Mouse (Mus musculus) cerebellum, adult 9-11 months (tissue): ENCODE measurements around the gene Pla2g1b.
"Not testable (repeated sequence)": the region's sequence is repeated elsewhere in the genome, so short reads cannot be mapped to it uniquely, and the experiment has no call there.

Source experiments
- DNase-seq: peaks from one replicate; pipeline ENCODE4 v3.0.0; 2022

The Pla2g1b gene

DNA sequence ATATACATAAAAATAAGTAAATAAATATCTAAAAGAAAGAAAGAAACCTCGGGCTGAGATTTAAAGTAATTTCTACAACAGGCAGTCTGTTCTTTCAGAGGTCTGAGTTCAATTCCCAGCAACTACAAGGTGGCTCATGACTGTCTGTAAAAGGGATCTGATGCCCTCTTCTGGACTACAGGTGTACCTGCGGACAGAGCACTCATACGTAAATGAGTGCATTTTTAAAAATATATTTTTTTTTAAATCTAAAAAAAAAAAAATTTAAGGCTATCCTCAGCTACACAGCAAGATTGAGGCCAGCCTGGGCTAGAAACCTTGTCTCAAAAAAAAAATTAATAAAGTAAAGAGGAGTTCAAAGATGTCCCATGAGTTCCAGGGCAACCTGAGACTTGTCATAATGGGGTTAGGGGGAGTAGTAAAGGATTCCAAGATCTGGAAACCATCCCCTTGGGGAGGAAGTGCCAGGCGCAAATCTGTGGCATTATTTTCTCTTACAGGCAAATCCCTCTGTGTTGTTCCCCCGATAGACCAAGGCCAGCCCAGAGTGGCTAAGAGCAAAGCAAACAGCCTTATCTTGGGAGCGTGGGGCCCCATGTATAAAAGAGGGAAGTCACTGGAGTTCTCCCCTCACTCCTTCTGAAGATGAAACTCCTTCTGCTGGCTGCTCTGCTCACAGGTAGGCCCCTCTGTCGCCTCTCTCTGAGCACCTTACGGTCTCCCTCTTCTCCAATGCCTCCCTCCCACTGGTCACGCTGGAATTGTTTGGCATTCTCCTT, at the start of gene Pla2g1b:
Gene Pla2g1b, plus strand, starts transcription at position 621 of the 779 bp plus-strand sequence.
- DNase-seq, result no peak

GRCm38 (mm10) chr5:115428831-115429358, 37.2 kb upstream of the Pla2g1b start:
- DNase-seq, result no peak

DNA sequence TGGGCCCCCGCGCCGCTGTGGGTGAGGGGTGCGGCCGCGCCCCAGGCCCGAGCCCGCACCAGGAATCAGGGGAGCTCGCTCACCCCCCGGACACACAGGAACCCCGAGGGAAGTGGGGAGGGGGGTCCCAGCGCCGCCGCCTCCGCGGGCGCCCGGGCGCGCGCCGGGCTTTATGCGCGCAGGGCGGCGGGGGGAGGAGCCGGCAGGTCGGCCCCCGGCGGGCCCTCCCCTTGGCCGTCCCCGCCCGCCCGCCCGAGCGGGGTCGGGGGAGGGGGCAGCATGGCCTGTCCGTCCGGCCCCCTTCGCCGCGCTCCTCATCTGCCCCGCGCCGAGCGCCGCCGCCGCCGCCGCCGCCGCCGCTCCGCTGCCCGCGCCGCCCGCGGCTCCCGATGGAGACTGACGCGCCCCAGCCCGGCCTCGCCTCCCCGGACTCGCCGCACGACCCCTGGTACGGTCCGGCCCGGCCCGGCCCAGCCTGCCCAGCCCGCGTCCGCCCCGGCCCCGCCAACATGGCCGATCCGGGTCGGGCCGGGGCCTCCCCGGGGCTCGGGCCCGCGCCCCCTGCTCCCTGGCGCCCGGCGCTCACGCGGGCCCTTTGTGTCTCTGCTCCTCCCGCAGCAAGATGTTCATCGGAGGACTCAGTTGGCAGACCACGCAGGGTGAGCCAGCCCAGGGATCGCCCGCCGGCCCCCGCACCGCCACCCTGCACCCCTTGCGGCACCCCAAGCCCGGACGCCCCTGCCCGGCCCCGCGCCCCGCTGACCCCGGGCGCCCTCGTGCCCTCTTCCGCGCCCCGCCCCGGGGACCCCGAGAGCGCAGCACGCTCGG, 36.5 kb upstream of the Pla2g1b start, which contains the start of gene Msi1:
Gene Msi1, plus strand, starts transcription at position 241 of the 828 bp plus-strand sequence.
- peak; percentile 18 for DNase-seq

DNA sequence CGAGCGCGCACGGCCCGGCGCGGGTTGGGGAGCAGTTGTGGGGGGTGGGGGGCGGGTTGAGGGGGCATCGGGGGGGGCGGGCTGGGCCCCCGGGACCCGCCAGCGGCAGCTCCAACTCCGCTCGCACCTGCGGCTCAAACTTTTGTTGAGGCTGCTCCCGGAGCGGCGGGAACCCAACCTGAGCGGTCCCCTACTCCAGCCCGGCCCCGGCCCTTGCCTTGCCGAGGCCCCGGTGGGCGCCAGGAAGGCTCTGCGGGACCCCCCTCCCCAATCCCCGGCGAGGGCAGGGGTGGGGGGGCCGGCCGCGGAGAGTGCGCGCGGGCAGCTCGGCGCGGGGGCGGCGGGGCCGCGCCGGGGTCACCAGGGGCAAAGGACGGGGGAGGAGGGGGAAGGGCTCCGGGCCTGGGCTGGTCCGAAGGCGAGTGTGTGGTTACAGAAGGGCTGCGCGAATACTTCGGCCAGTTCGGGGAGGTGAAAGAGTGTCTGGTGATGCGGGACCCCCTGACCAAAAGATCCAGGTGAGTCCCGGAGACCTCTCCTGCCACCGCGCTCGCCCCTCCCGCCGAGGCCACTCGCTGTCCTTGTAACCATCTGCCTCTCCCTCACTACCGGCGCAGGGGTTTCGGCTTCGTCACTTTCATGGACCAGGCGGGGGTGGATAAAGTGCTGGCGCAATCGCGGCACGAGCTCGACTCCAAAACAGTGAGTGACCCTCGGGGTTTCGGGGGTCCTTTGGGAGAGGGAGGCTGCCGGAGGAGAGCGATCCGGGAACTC, 35.7 kb upstream of the Pla2g1b start:
- peak; percentile 19 for DNase-seq

DNA sequence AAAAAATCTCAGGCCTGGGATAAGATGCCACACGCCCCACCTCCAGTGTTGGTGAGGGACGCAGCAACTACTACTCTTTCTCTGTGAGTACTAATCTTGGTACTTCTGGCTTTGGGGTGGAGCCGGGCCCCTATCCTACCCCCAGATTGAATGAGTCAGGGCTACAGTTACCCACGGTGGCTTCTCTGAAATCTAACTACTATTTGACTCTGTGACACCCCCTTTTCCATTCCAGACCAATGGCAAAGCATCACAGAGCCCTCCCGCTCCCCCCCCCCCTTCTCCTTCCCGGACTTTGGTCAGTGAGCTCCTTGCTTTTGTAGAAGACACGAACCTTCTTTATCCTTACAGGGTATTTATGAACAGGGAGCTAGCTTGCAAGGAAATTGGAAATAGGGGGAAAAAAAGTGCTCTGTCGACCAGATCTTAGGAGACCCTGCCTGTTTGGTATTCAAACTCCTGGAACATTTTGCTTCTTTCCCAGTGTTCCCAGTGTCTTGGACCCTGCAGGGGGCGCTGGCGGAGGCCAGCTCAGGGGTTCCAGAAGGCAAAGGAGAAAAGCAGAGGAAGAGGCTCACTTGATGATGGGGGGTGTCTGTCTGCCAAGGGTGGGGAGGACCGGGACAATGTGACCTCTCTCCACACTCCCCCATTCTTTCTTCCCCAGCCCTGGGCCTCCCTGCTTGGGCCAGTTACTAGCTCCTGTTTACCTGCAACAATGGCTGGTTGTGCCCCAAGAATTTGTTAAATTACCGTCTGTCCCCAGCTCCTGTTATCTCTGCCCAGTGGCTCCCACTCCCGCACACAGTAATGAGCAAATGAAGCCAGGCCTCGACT, 34.8 kb upstream of the Pla2g1b start:
- peak; percentile 39 for DNase-seq

DNA sequence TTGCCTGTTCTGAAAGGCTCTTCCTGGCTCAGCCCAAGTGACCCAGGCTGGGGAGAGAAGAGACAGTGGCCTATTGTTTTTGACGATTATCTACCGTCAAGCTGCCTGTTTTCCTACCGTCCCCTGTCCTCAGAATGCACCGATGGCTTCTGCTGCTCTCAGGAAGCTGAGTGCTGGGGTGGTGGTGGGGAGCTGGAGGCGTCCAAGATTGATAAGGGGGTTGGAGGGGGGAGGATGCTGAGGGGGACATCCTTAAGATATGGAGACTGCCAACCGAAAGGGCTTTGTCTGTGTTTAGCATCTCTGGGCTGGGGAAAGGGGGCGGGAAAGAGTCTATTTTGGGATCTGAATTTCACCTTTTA, 34.2 kb upstream of the Pla2g1b start:
- DNase-seq, result no peak

DNA sequence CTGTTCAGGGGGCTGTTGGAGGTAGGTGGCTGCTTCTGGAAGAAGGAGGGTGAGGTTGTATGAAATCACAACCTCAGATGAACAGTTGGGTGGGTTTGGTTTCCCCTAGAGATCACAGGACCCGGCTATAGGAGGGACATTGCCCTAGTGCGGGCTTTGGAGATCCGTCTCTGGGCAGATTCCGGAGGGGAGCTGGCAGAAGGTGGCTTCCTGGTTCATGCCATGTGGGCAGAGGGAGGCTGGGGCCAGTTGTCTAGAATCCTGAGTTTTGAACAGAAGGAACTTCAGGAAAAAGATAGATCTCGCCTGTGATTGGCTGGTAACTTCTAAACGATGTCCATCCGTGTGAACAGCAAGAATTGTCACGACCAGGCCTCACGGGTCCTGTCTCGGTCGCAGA, 33.7 kb upstream of the Pla2g1b start:
- no peak for DNase-seq

DNA sequence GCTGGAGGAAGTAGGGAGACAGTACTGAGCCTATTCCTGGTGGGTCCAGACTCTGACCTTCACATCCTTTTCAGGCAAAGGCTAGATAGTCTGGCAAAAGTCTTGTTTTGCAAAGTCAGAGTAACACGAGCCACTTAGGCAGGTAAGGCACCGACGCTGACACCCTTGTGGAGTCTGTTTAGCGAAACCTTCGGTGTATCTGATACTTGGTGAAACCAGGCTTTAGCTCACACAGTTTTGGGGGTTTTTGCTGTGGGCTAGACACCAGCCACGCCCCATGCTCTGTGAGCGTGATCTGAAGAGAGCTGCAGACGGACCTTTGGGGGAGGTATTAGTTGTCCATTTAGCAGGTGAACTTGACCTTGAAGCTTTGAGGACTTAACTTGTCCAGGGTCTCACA, 32.9 kb upstream of the Pla2g1b start:
- DNase-seq, result no peak

DNA sequence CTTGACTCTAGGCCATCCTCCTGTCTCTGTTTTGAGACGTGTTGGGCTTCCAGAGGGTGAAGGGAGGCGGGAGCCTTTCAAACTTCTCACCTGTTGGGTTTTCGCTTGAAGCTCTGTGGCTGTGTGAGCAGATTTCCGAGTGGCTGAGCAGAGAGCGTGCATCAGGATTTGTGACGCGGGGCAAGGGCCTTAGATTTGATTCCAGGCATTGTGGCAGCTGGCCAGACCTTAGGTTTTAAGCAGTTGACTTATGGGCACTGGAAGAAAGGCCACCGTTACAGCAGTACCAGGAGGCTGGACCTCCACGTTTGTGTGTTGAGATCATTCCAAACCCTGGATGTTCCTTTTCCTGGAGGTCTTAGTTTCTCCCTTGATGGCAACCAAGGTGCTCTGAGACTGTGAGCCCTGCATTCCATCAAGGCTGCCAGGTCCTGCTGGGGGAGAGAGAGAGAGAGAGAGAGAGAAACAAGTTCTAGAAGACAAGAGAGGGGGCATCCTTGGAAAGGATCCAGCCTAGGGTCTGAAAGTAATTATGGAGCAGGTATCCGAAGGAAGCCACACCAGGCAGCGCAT, 31.7 kb upstream of the Pla2g1b start:
- DNase-seq, result peak; percentile 21

GRCm38 (mm10) chr5:115434853-115435754, 31.0 kb upstream of the Pla2g1b start:
- peak; percentile 34 for DNase-seq

DNA sequence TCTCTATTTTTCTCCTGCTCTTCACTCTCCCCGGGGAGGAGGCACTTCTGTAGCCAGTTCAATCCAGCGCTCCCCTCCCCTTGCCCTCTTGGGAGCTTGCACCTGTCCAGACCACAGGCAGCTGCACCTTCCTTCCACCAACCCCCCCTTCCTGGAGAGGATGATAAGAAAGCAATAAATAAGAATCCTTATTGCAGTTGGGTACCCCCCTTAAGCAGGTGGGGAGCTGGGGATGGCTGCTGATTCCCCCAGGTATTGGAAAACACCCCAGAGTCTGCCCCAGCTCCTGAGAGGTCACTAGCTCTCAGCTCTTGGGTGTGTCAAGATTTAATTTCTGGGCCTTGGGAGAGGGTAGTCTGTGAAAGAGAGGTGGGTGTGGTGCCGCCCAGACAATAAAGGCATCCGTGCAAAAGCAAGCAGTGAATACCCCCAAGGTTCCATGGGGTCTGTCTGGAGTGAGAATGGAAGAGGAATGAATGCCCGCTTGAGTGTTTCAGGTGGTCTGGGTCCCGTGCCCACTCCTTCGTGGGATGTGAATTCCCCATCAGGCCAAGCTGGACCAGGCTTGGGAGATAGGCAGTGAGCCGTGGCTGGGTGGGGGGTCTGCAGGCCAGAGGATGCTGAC, 30.2 kb upstream of the Pla2g1b start:
- DNase-seq, result no peak

DNA sequence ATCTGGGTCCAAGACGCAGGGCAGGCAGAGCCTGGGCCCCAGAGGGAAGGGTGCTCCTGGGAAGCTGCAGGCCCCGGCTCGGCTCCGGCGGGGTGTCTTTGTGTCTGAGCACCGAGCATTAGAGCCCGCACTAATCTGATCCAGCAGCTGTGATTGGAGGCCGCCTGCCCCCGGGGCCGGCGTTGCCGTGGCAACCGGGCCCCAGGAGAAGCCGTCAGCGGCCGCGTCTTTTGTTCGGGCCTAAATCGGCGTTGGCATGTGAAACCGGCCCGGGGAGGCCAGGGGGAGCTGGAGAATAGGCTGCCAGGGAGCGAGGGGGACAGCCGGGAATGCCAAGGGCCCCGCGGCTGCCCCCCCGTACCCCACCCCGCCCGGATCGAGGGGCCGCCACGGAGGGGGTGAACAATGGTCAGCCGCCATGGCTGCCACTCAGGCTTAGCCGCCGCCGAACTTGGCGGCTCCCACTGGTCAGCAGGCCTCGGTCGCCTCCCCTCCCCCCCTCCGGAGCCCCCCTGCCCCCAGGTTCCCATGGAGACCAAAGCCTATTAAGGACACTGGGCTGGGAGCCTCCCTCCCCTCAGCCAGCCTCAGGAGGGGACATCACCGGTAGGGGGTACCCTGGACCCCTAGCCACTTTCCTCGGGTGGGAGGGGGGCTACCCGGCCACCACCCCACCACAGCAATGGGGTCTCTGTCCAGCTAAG, 29.5 kb upstream of the Pla2g1b start:
- peak; percentile 87 for DNase-seq

GRCm38 (mm10) chr5:115437242-115437944, 28.7 kb upstream of the Pla2g1b start:
- no peak for DNase-seq

DNA sequence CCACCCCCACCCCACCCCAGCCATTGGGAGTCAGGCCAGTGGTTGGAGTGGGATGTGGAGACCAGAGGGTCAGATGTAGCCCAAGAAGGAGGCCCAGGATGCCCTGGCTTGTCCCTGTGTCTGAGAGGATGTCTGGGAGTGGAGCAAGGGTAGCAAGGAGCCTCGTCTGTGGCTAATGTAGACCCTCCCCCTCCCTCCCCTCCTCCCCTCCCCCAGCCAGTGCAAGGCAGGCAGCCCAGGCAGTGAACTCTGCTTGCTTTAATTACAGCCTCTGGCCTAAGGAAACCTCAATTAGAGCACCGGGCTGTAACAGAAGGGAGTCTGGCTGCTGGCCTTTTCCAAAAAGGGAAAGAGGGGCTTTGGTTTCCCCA, 28.1 kb upstream of the Pla2g1b start:
- DNase-seq, result no peak

DNA sequence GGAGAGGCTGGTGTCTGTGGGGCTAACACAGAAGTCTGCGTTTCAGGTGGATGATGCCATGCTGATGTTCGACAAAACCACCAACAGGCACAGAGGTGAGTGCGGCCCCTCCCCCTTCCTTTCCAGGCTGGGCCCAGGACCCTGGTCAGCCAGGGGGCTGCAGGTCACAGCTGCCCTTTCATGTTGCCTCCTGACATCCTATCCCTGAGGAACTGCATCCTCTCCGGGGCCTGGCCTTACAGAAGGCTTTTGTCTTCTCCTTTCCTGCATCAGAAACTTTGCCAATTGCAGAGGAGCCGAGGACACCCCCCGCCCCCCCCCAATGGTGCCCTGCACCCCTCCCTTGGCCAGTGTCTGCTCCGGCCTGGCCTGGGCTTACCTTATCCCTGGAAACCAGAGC, 27.4 kb upstream of the Pla2g1b start:
- no peak for DNase-seq

DNA sequence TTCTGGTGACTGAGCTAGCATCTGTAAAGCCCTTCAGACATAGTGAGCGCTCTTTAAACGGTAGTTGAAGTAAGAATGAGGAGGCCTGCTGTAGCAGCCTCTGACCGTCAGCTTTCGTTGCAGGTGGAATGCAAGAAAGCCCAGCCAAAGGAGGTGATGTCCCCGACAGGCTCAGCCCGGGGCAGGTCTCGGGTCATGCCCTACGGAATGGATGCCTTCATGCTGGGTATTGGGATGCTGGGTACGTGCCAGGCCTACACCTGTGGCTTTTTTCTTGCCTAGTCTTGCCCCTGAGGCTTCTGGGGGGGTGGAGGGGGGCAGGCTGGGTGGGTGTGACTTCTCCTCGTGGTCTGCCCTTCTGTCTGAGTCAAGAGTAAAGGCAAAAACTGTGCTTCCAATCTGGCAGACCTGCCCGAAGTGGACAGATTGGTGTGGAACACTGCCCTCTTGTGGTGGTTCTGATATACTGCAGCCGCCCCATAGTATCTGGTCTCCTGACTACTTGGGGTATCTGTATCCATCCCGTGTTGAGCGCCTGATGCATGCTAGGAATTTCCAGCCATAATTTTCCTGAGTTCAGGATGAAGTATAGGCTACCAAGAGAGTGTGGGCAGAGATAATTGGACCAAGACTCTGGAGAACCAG, 24.7 kb upstream of the Pla2g1b start:
- DNase-seq, result peak; percentile 78

GRCm38 (mm10) chr5:115442663-115443062, 23.4 kb upstream of the Pla2g1b start:
- not testable (repeated sequence) for DNase-seq

- no peak for DNase-seq
Measured at GRCm38 (mm10) chr5:115444130-115444529, 21.9 kb upstream of the Pla2g1b start.
